Comparison of ENCODE assay signal across 12 mouse cellular contexts in genomic region chr5:113489617-113490016, GRCm38 (mm10). TPM values are rescaled to one million over a fixed set of nuclear protein-coding genes. Genes with fewer than 3 reads are reported as not detected.
DNase-seq lines count a peak whose midpoint lies in the region; ATAC-seq lines count a peak whose summit lies in the region.
"Had no signal": no experiment of that assay in that cellular context is flagged by ENCODE, and none has a peak within 500 bp of the region (broad histone marks: within the 10 kb centered on the region; RNA-seq: fewer than 3 reads in every experiment).

No protein-coding gene starts in this region.

- H3K4me1 ChIP-seq in midbrain, embryonic 16.5 days (ENCODE audit: control insufficient read depth, insufficient read depth, low read length) = peaks cover 24% of the 10 kb centered on the region
- H3K4me1 ChIP-seq in midbrain, embryonic 11.5 days (ENCODE audit: control insufficient read depth, insufficient read depth, low read length) = peaks cover 19% of the 10 kb centered on the region
- peaks cover 25% of the 10 kb centered on the region for H3K4me1 ChIP-seq in neural tube, embryonic 14.5 days (ENCODE audit: control insufficient read depth, insufficient read depth, low read length)
- H3K4me1 ChIP-seq in heart, embryonic 11.5 days (ENCODE audit: control insufficient read depth, insufficient read depth, low read length) = peaks cover 7% of the 10 kb centered on the region; the same call in 1 of the 2 replicates

- no peak overlapping the region for H3K4me3 ChIP-seq in midbrain, embryonic 16.5 days (ENCODE audit: low read depth, low read length)
- H3K4me3 ChIP-seq in midbrain, embryonic 11.5 days (ENCODE audit: low read depth, low read length) = no peak overlapping the region
- H3K4me3 ChIP-seq in neural tube, embryonic 14.5 days (ENCODE audit: low read depth, low read length) = no peak overlapping the region
- H3K4me3 ChIP-seq in heart, embryonic 11.5 days (ENCODE audit: low read depth, low read length) = no peak overlapping the region

- no peak for ATAC-seq in midbrain, embryonic 16.5 days
- ATAC-seq in midbrain, embryonic 11.5 days (ENCODE audit: low FRiP score) = no peak
- ATAC-seq in neural tube, embryonic 14.5 days (ENCODE audit: low read depth) = no peak
- ATAC-seq in heart, embryonic 11.5 days (replicated peaks; ENCODE audit: insufficient number of reproducible peaks, low FRiP score, low TSS enrichment) = no peak

- H3K27ac ChIP-seq in midbrain, embryonic 16.5 days (ENCODE audit: low read length) = no peak overlapping the region
- H3K27ac ChIP-seq in midbrain, embryonic 11.5 days (ENCODE audit: low read depth, low read length) = no peak overlapping the region
- H3K27ac ChIP-seq in neural tube, embryonic 14.5 days (ENCODE audit: low read depth, low read length) = no peak overlapping the region
- H3K27ac ChIP-seq in heart, embryonic 11.5 days (ENCODE audit: low read depth, low read length) = no peak overlapping the region
- H3K27ac ChIP-seq: heart, embryonic 15.5 days had no signal

- no peaks in the 10 kb centered on the region for H3K27me3 ChIP-seq in midbrain, embryonic 16.5 days (ENCODE audit: control insufficient read depth, insufficient read depth, low read depth, low read length)
- peaks cover 4% of the 10 kb centered on the region; the same call in 1 of the 2 replicates for H3K27me3 ChIP-seq in midbrain, embryonic 11.5 days (ENCODE audit: control insufficient read depth, insufficient read depth, low read length)
- H3K27me3 ChIP-seq in neural tube, embryonic 14.5 days (ENCODE audit: control insufficient read depth, insufficient read depth, low read length) = no peaks in the 10 kb centered on the region
- peaks cover 25% of the 10 kb centered on the region for H3K27me3 ChIP-seq in heart, embryonic 11.5 days (ENCODE audit: control insufficient read depth, insufficient read depth, low read length)

- H3K9me3 ChIP-seq in midbrain, embryonic 16.5 days (replicated peaks; ENCODE audit: control insufficient read depth, low read length, poor library complexity, severe bottlenecking) = no peaks in the 10 kb centered on the region
- no peaks in the 10 kb centered on the region for H3K9me3 ChIP-seq in midbrain, embryonic 11.5 days (ENCODE audit: control insufficient read depth, low read length)
- H3K9me3 ChIP-seq in neural tube, embryonic 14.5 days (ENCODE audit: control insufficient read depth, low read length) = no peaks in the 10 kb centered on the region
- H3K9me3 ChIP-seq in heart, embryonic 11.5 days (replicated peaks; ENCODE audit: control insufficient read depth, low read length) = no peaks in the 10 kb centered on the region
- H3K9me3 ChIP-seq: embryonic facial prominence, embryonic 12.5 days; forebrain, embryonic 12.5 days; heart, embryonic 10.5 days; heart, embryonic 15.5 days had no signal

- H3K9ac ChIP-seq in midbrain, embryonic 16.5 days (ENCODE audit: low read depth, low read length) = no peak overlapping the region
- no peak overlapping the region for H3K9ac ChIP-seq in midbrain, embryonic 11.5 days (ENCODE audit: low read length)
- H3K9ac ChIP-seq in neural tube, embryonic 14.5 days (replicated peaks; ENCODE audit: low read depth, low read length) = no peak overlapping the region
- no peak overlapping the region for H3K9ac ChIP-seq in heart, embryonic 11.5 days (ENCODE audit: low read depth, low read length)

- no peaks in the 10 kb centered on the region for H3K36me3 ChIP-seq in midbrain, embryonic 16.5 days (ENCODE audit: control insufficient read depth, insufficient read depth, low read length)
- no peaks in the 10 kb centered on the region for H3K36me3 ChIP-seq in midbrain, embryonic 11.5 days (ENCODE audit: control insufficient read depth, insufficient read depth, low read length)
- no peaks in the 10 kb centered on the region for H3K36me3 ChIP-seq in neural tube, embryonic 14.5 days (ENCODE audit: control insufficient read depth, insufficient read depth, low read length)
- H3K36me3 ChIP-seq in heart, embryonic 11.5 days (ENCODE audit: control insufficient read depth, insufficient read depth, low read length) = no peaks in the 10 kb centered on the region
- H3K36me3 ChIP-seq: embryonic facial prominence, embryonic 12.5 days; forebrain, embryonic 12.5 days; heart, embryonic 10.5 days; heart, embryonic 15.5 days had no signal

- 92% methylated on average over 9 of the region's 9 CpGs for WGBS in midbrain, embryonic 16.5 days
- WGBS in midbrain, embryonic 11.5 days = 91% methylated on average over 9 of the region's 9 CpGs
- 92% methylated on average over 9 of the region's 9 CpGs for WGBS in neural tube, embryonic 14.5 days
- 85% methylated on average over 9 of the region's 9 CpGs for WGBS in heart, embryonic 11.5 days (ENCODE audit: insufficient replicate concordance)

- H3K4me2 ChIP-seq in midbrain, embryonic 16.5 days (ENCODE audit: low read length) = peak overlapping the region; percentile 74; the same call in 1 of the 2 replicates
- no peak overlapping the region for H3K4me2 ChIP-seq in midbrain, embryonic 11.5 days
- H3K4me2 ChIP-seq in neural tube, embryonic 14.5 days (ENCODE audit: low read depth, low read length) = peak overlapping the region; percentile 65; the same call in 1 of the 2 replicates
- H3K4me2 ChIP-seq in heart, embryonic 11.5 days = no peak overlapping the region

- peak; percentile 53 for DNase-seq in cerebellum, adult 9-10 months
- DNase-seq in cerebellum, postnatal 10 days = no peak
- DNase-seq in midbrain, embryonic 11.5 days (ENCODE audit: low spot score, missing footprints) = no peak
- DNase-seq: adrenal gland, adult 2 months; kidney, adult 11 months had no signal

RNA-seq across cellular contexts. Expression of gene Wscd2, which starts 0.5 kb away (rescaled TPM):
- polyA plus RNA-seq in midbrain, embryonic 16.5 days (2015; fragmentation: Nextera tagmentation; extraction: Ambion mirVana) = 14.4 and 16.1 TPM in 2 replicates
- 8.0 and 9.1 TPM in 2 replicates for polyA plus RNA-seq in midbrain, embryonic 11.5 days (2014; fragmentation: Nextera tagmentation; extraction: Ambion mirVana)
- polyA plus RNA-seq in neural tube, embryonic 14.5 days (2014; fragmentation: Nextera tagmentation; extraction: Ambion mirVana) = 19.9 and 20.3 TPM in 2 replicates
- polyA plus RNA-seq in heart, embryonic 11.5 days (2014; fragmentation: Nextera tagmentation; extraction: Ambion mirVana) = 2.4 and 3.4 TPM in 2 replicates

Comparison
In these comparisons a context has a peak if more than half of its experiments do, and no peak if none do; other contexts are left out.
1. H3K4me2 ChIP-seq: peak in midbrain, embryonic 16.5 days (single experiment) and neural tube, embryonic 14.5 days (single experiment); none in midbrain, embryonic 11.5 days (single experiment) and heart, embryonic 11.5 days (single experiment).